Mouse (Mus musculus) embryonic facial prominence, embryonic 13.5 days (tissue): ENCODE data around the gene Stx18. TPM values are rescaled to one million over a fixed set of nuclear protein-coding genes. Genes with fewer than 3 reads are reported as not detected.

ENCODE experiments used
- ATAC-seq: fragments of 200-750 bp; cut with Nextera tagmentation; 2 replicates; pipeline ENCODE4 v1.8.0; 2017; ENCODE audit warnings: low read depth; ENCODE audit not compliant: insufficient number of reproducible peaks, insufficient read depth, low FRiP score, low TSS enrichment
- H3K27ac ChIP-seq: fragments of 300-500 bp; sonication (generic); 2 replicates; pipeline ENCODE4 v1.5.1; 2015; ENCODE audit warnings: moderate library complexity, mild to moderate bottlenecking, inconsistent platforms
- H3K27me3 ChIP-seq: fragments of 300-500 bp; sonication (generic); 2 replicates; pipeline ENCODE4 v1.6.1; 2015; ENCODE audit warnings: mild to moderate bottlenecking, inconsistent platforms
- H3K36me3 ChIP-seq: fragments of 300-500 bp; sonication (generic); 2 replicates; pipeline ENCODE4 v1.6.1; 2015; ENCODE audit warnings: mild to moderate bottlenecking, inconsistent platforms
- H3K4me1 ChIP-seq: fragments of 300-500 bp; sonication (generic); 2 replicates; pipeline ENCODE4 v1.6.1; 2015; ENCODE audit warnings: inconsistent platforms
- H3K4me2 ChIP-seq: fragments of 300-500 bp; sonication (generic); 2 replicates; pipeline ENCODE4 v1.6.1; 2015; ENCODE audit warnings: moderate library complexity, mild to moderate bottlenecking, inconsistent platforms
- H3K4me3 ChIP-seq: fragments of 300-500 bp; sonication (generic); 2 replicates; pipeline ENCODE4 v1.5.1; 2015; ENCODE audit warnings: mild to moderate bottlenecking, inconsistent platforms
- H3K9ac ChIP-seq: fragments of 300-500 bp; sonication (generic); 2 replicates; pipeline ENCODE4 v1.6.1; 2015; ENCODE audit warnings: mild to moderate bottlenecking, inconsistent platforms
- H3K9me3 ChIP-seq: fragments of 300-500 bp; sonication (generic); 2 replicates; pipeline ENCODE4 v1.6.1; 2016; ENCODE audit warnings: inconsistent platforms
- WGBS: fragments of 180-500 bp; shearing (Covaris S2); methylation state at CpG from one replicate; pipeline ENCODE4 v1.1.7; 2015; ENCODE audit warnings: mixed read lengths; 5-methylcytosine and 5-hydroxymethylcytosine counted together
- polyA plus RNA-seq: library from polyadenylated mRNA; unstranded; fragments of >200 nt; fragmentation: Nextera tagmentation; extraction: Ambion mirVana; gene quantifications from 2 replicates; pipeline ENCODE4 v1.2.1, GENCODE M21; 2015

Gene Stx18
- polyA plus RNA-seq, 1 experiment from 2014 or later = 61.7 TPM

GRCm38 (mm10) chr5:38080472-38080871 is 41.9 kb downstream of the Stx18 start:
- 91% methylated on average over 1 of the region's 1 CpGs for WGBS
- no peaks in the 10 kb centered on the region for H3K27me3 ChIP-seq
- H3K9ac ChIP-seq = no peak overlapping the region
- H3K4me3 ChIP-seq = no peak overlapping the region
- H3K4me1 ChIP-seq = peaks cover 57% of the 10 kb centered on the region
- no peaks in the 10 kb centered on the region for H3K9me3 ChIP-seq
- no peaks in the 10 kb centered on the region for H3K36me3 ChIP-seq
- 0 out of 2 replicates have a peak overlapping the region, but pooled peaks have one; percentile 92 for H3K27ac ChIP-seq
- H3K4me2 ChIP-seq = no peak overlapping the region
- ATAC-seq = no peak

DNA sequence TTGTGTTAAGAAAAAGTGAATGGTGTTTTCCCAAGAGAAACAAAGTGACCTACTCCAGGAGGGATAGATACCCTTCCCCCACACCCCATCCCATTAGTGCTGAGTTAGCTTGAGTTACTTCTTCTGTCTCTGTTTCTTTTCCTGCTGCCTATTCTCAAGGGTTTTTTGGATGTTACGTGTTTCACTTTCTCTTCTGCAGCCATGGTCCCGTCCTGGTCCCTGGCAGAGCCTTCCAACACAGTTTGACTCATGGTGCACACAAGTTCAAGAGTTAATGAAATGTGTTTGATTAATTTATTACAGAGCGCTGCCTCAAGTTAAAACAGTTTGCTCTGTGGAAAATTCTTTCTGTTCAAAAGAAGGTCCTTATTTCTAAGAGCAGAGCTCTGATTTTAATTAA is 44.0 kb downstream of the Stx18 start:
- peak overlapping the region; percentile 64 for H3K9ac ChIP-seq
- no peak for ATAC-seq
- WGBS = 31% methylated on average over 3 of the region's 3 CpGs
- no peaks in the 10 kb centered on the region for H3K36me3 ChIP-seq
- no peaks in the 10 kb centered on the region for H3K9me3 ChIP-seq
- H3K27ac ChIP-seq = peak overlapping the region; percentile 92
- peak overlapping the region; percentile 53 for H3K4me2 ChIP-seq
- no peaks in the 10 kb centered on the region for H3K27me3 ChIP-seq
- peaks cover 56% of the 10 kb centered on the region for H3K4me1 ChIP-seq
- H3K4me3 ChIP-seq = peak overlapping the region; percentile 20; the same call in 1 of the 2 replicates

- ATAC-seq = no peak
- 42% methylated on average over 5 of the region's 5 CpGs for WGBS
- Histone ChIP-seq H3K36me3 (no peaks in the 10 kb centered on the region), H3K27me3 (no peaks in the 10 kb centered on the region), H3K4me1 (peaks cover 52% of the 10 kb centered on the region), H3K4me2 (peak overlapping the region; percentile 41), H3K27ac (peak overlapping the region; percentile 82), H3K9ac (peak overlapping the region; percentile 55), H3K4me3 (no peak overlapping the region), H3K9me3 (no peaks in the 10 kb centered on the region)
Observed at GRCm38 (mm10) chr5:38083362-38083761, 44.8 kb downstream of the Stx18 start.

DNA sequence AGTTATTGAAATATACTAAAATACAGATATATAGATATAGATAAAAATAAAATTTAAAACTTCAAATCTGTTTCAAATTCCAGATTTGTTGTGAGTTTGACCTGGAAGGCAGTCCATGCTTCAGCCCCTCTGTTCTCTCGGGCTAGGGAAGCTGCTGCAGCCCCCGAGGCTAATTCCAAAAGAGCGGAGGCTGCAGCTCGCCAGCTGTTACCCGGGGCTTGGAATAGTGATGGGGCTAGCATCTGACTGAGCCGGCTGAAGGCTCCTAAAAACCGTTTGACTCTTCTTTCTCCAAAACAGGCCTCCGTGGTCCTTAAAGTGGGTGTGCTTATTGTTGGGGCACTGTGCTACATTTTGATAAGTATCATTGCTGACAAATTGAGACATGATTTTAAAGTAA is 46.1 kb downstream of the Stx18 start:
- no peaks in the 10 kb centered on the region for H3K36me3 ChIP-seq
- H3K4me2 ChIP-seq = peak overlapping the region; percentile 44
- peak overlapping the region; percentile 63 for H3K9ac ChIP-seq
- H3K27me3 ChIP-seq = no peaks in the 10 kb centered on the region
- peak overlapping the region; percentile 82 for H3K27ac ChIP-seq
- H3K9me3 ChIP-seq = no peaks in the 10 kb centered on the region
- no peak for ATAC-seq
- peaks cover 46% of the 10 kb centered on the region for H3K4me1 ChIP-seq
- no peak overlapping the region for H3K4me3 ChIP-seq
- WGBS = 12% methylated on average over 8 of the region's 8 CpGs

DNA sequence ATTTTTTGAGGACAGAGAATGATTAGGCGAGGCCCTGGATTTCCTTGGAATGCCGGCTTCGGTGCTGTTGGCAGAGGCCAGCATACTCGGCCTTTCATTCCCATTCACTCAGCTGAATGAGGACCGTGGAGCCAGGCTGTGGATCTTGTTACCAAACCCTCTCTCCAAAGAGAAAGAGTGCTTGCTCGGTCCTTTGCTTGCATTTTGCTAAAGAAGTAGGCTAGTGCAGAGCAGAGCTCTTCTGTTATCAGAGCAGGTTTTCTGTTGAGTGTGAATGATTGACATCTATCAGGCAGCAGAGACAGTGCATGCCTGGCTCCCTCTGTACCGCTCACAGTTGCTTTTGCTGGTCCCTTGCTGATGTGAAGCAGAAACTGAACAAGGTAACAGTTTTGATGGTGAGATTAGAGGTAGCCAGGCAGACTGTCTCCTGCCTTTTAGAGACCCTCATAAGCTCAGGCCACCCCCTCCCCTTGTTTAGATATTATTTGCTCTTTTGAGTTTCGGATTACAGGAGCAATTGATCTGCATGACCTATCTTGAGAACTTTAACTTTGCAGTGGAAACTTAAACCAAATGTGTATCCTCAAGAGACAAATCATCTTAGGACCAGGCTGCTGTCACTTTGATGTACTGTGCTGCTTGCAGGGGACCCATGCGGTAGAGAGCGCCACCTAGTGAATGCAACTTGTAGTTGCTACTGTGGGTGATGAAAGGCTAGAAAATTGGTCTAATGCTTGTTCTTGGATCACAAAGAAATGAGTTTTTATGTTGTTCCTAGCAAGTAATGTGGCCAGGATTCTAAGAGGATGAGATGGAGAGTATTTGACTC is 47.2 kb downstream of the Stx18 start:
- Histone ChIP-seq H3K27me3 (no peaks in the 10 kb centered on the region), H3K9me3 (no peaks in the 10 kb centered on the region), H3K36me3 (no peaks in the 10 kb centered on the region), H3K4me2 (peak overlapping the region; percentile 44), H3K4me1 (peaks cover 46% of the 10 kb centered on the region), H3K27ac (peak overlapping the region; percentile 85), H3K9ac (peak overlapping the region; percentile 55), H3K4me3 (no peak overlapping the region)
- WGBS = 7% methylated on average over 10 of the region's 10 CpGs
- peak; percentile 26; the same call in 1 of the 2 replicates for ATAC-seq

DNA sequence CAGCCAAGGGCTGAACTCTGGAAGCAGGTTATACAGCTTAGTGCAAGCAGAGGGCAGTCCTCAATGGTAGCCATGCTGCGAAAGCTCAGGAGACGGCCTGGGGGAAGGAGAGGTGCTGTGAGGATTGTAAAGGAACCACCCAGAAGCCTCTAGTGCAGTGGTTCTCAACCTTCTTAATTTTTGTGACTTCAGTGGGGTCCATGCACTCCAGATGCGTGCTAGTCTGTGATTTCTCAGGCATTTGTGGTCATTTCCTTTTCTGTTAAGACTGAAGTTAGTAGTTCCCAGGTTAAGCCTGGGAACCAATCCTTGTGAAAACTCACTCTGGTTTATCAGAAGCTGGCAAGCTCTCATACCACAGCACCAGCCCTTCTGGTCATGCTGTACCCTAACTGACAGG is 51.6 kb downstream of the Stx18 start:
- no peaks in the 10 kb centered on the region for H3K27me3 ChIP-seq
- H3K4me3 ChIP-seq = no peak overlapping the region
- no peak for ATAC-seq
- 71% methylated on average over 3 of the region's 3 CpGs for WGBS
- no peaks in the 10 kb centered on the region for H3K9me3 ChIP-seq
- H3K27ac ChIP-seq = peak overlapping the region; percentile 8; the same call in 1 of the 2 replicates
- peaks cover 3% of the 10 kb centered on the region; the same call in 1 of the 2 replicates for H3K36me3 ChIP-seq
- H3K4me1 ChIP-seq = peaks cover 30% of the 10 kb centered on the region
- H3K4me2 ChIP-seq = no peak overlapping the region
- no peak overlapping the region for H3K9ac ChIP-seq

DNA sequence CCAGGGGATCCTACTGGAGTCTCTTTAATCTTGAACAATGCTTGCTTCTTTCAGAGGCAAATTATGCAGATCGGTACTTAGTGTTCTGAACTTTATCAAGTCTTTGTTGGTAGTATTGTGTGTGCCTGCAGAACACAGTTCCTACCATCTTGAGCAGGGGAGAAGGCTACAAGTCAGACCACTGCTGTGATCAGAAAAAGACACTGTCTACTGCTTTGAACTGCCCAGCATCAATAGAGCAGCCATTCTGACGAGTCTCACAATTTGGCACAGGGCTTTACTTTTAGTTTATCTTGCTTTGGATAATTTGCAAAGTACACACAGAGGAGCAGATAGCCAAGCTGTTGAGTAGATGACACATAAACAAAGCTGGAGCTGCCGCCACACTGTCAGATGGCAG is 52.0 kb downstream of the Stx18 start:
- 46% methylated on average over 3 of the region's 3 CpGs for WGBS
- Histone ChIP-seq H3K9me3 (no peaks in the 10 kb centered on the region), H3K27me3 (no peaks in the 10 kb centered on the region), H3K27ac (peak overlapping the region; percentile 8; the same call in 1 of the 2 replicates), H3K9ac (no peak overlapping the region), H3K36me3 (peaks cover 5% of the 10 kb centered on the region; the same call in 1 of the 2 replicates), H3K4me3 (no peak overlapping the region), H3K4me2 (no peak overlapping the region), H3K4me1 (peaks cover 27% of the 10 kb centered on the region)
- no peak for ATAC-seq

GRCm38 (mm10) chr5:38091046-38091965 is 52.8 kb downstream of the Stx18 start:
- H3K9ac ChIP-seq = no peak overlapping the region
- no peak overlapping the region for H3K4me2 ChIP-seq
- H3K9me3 ChIP-seq = no peaks in the 10 kb centered on the region
- H3K36me3 ChIP-seq = peaks cover 5% of the 10 kb centered on the region; the same call in 1 of the 2 replicates
- no peak for ATAC-seq
- no peaks in the 10 kb centered on the region for H3K27me3 ChIP-seq
- peak overlapping the region; percentile 8; the same call in 1 of the 2 replicates for H3K27ac ChIP-seq
- 66% methylated on average over 8 of the region's 8 CpGs for WGBS
- peaks cover 20% of the 10 kb centered on the region for H3K4me1 ChIP-seq
- H3K4me3 ChIP-seq = no peak overlapping the region

GRCm38 (mm10) chr5:38091966-38092304 is 53.4 kb downstream of the Stx18 start:
- peaks cover 18% of the 10 kb centered on the region for H3K4me1 ChIP-seq
- no peak overlapping the region for H3K9ac ChIP-seq
- H3K27me3 ChIP-seq = no peaks in the 10 kb centered on the region
- H3K27ac ChIP-seq = no peak overlapping the region
- H3K4me2 ChIP-seq = no peak overlapping the region
- no peak for ATAC-seq
- no peaks in the 10 kb centered on the region for H3K9me3 ChIP-seq
- H3K36me3 ChIP-seq = peaks cover 5% of the 10 kb centered on the region; the same call in 1 of the 2 replicates
- WGBS = 58% methylated on average over 2 of the region's 2 CpGs
- H3K4me3 ChIP-seq = no peak overlapping the region

- H3K9ac ChIP-seq = no peak overlapping the region
- ATAC-seq = no peak
- H3K9me3 ChIP-seq = no peaks in the 10 kb centered on the region
- H3K27me3 ChIP-seq = no peaks in the 10 kb centered on the region
- no peak overlapping the region for H3K4me2 ChIP-seq
- 90% methylated on average over 2 of the region's 2 CpGs for WGBS
- H3K4me1 ChIP-seq = peaks cover 19% of the 10 kb centered on the region
- H3K27ac ChIP-seq = no peak overlapping the region
- H3K36me3 ChIP-seq = peaks cover 5% of the 10 kb centered on the region; the same call in 1 of the 2 replicates
- H3K4me3 ChIP-seq = no peak overlapping the region
Observed at GRCm38 (mm10) chr5:38094331-38094730, 55.8 kb downstream of the Stx18 start.

- H3K9me3 ChIP-seq = no peaks in the 10 kb centered on the region
- H3K27ac ChIP-seq = no peak overlapping the region
- no peak overlapping the region for H3K4me3 ChIP-seq
- H3K9ac ChIP-seq = no peak overlapping the region
- peaks cover 5% of the 10 kb centered on the region; the same call in 1 of the 2 replicates for H3K36me3 ChIP-seq
- 66% methylated on average over 4 of the region's 4 CpGs for WGBS
- peaks cover 5% of the 10 kb centered on the region; the same call in 1 of the 2 replicates for H3K4me1 ChIP-seq
- H3K27me3 ChIP-seq = no peaks in the 10 kb centered on the region
- no peak overlapping the region for H3K4me2 ChIP-seq
- ATAC-seq = no peak
Observed at GRCm38 (mm10) chr5:38097501-38098093, 59.1 kb downstream of the Stx18 start.
